22 mouse cellular contexts compared by ENCODE assay signal in genomic region chr4:129296066-129296465, GRCm38 (mm10). TPM values are rescaled to one million over a fixed set of nuclear protein-coding genes. Genes with fewer than 3 reads are reported as not detected.
DNase-seq lines count a peak whose midpoint lies in the region; ATAC-seq and TF ChIP-seq lines count a peak whose summit lies in the region.
"Had no signal": no experiment of that assay in that cellular context is flagged by ENCODE, and none has a peak within 500 bp of the region (broad histone marks: within the 10 kb centered on the region; RNA-seq: fewer than 3 reads in every experiment).

No protein-coding gene starts in this region.

- no peak overlapping the region for H3K4me3 ChIP-seq in heart, embryonic 10.5 days
- no peak overlapping the region for H3K4me3 ChIP-seq in heart, embryonic 14.5 days (ENCODE audit: control insufficient read depth in 1 of 2, insufficient read depth in 1 of 2, low read depth in 1 of 2, low read length in 2 of 2)
- no peak overlapping the region for H3K4me3 ChIP-seq in heart, postnatal 0 days (ENCODE audit: low read depth, low read length)
- H3K4me3 ChIP-seq: embryonic facial prominence, embryonic 15.5 days; erythroblast, embryonic 14.5 days; forebrain, embryonic 10.5 days; hindbrain, embryonic 10.5 days; intestine, embryonic 15.5 days had no signal

- DNase-seq in heart, embryonic 10.5 days (ENCODE audit: low spot score), result no peak
- no peak for DNase-seq in heart, adult 11 months
- no peak for DNase-seq in heart, adult 18-20 months
- peak; percentile 62 for DNase-seq in heart, postnatal 0 days (ENCODE audit: low spot score)
- no peak for DNase-seq in adrenal gland, postnatal 14 days
- DNase-seq: adrenal gland, adult 8-10 months; cerebellum, adult 11 months; cerebellum, adult 8-10 months; cerebellum, postnatal 14 days; embryo, embryonic 11 days; gastrocnemius, postnatal 10 days; kidney, adult 18-20 months had no signal

- H3K27me3 ChIP-seq in heart, embryonic 10.5 days (ENCODE audit: insufficient read depth, poor library complexity, severe bottlenecking), result peaks cover 28% of the 10 kb centered on the region
- no peaks in the 10 kb centered on the region for H3K27me3 ChIP-seq in heart, embryonic 14.5 days (ENCODE audit: control insufficient read depth, insufficient read depth, low read length)
- H3K27me3 ChIP-seq in heart, postnatal 0 days (ENCODE audit: control insufficient read depth, insufficient read depth, low read length), result no peaks in the 10 kb centered on the region
- H3K27me3 ChIP-seq: embryonic facial prominence, embryonic 15.5 days; intestine, embryonic 15.5 days had no signal

- 0 out of 2 replicates have a peak, but pooled peaks have one; percentile 22 for ATAC-seq in heart, embryonic 14.5 days (ENCODE audit: insufficient number of reproducible peaks, insufficient read depth, low FRiP score, low read depth)
- ATAC-seq in heart, postnatal 0 days (ENCODE audit: insufficient read depth, low read depth), result peak; percentile 43
- ATAC-seq: forebrain, embryonic 14.5 days had no signal

- no peak overlapping the region for H3K9ac ChIP-seq in heart, embryonic 14.5 days (ENCODE audit: low read length)
- no peak overlapping the region for H3K9ac ChIP-seq in heart, postnatal 0 days (replicated peaks; ENCODE audit: low read depth, low read length)
- H3K9ac ChIP-seq: embryonic facial prominence, embryonic 15.5 days; hindbrain, embryonic 14.5 days; intestine, embryonic 15.5 days had no signal

- TF ChIP-seq EP300 in heart, postnatal 0 days (IDR thresholded peaks at IDR 0.05; ENCODE audit: low read depth), result no peak

- WGBS in heart, embryonic 10.5 days, result 47% methylated on average over 7 of the region's 7 CpGs
- 33% methylated on average over 7 of the region's 7 CpGs for WGBS in heart, embryonic 14.5 days
- 33% methylated on average over 7 of the region's 7 CpGs for whole genome bisulfite sequencing in heart, postnatal 0 days

- H3K27ac ChIP-seq in heart, embryonic 10.5 days, result peak overlapping the region; percentile 52; the same call in 1 of the 2 replicates
- peak overlapping the region; percentile 9 to 55; a peak in 3 of 4 replicates for H3K27ac ChIP-seq in heart, embryonic 14.5 days (replicated peaks in 1 of 2; ENCODE audit: control insufficient read depth in 1 of 2, insufficient read depth in 1 of 2, low read depth in 2 of 2, low read length in 2 of 2)
- H3K27ac ChIP-seq in heart, postnatal 0 days (ENCODE audit: low read depth), result peak overlapping the region; percentile 55
- H3K27ac ChIP-seq: embryonic facial prominence, embryonic 15.5 days; forebrain, embryonic 10.5 days; hindbrain, embryonic 10.5 days; hindbrain, embryonic 14.5 days; intestine, embryonic 15.5 days had no signal

- no peak overlapping the region for H3K4me2 ChIP-seq in heart, embryonic 14.5 days (ENCODE audit: low read length)
- no peak overlapping the region for H3K4me2 ChIP-seq in heart, postnatal 0 days (ENCODE audit: low read depth, low read length)
- H3K4me2 ChIP-seq: embryonic facial prominence, embryonic 15.5 days; hindbrain, embryonic 14.5 days; intestine, embryonic 15.5 days had no signal

- TF ChIP-seq CTCF in heart, postnatal 0 days (IDR thresholded peaks at IDR 0.05; ENCODE audit: low read depth), result no peak

- H3K9me3 ChIP-seq in heart, embryonic 10.5 days, result no peaks in the 10 kb centered on the region
- no peaks in the 10 kb centered on the region for H3K9me3 ChIP-seq in heart, embryonic 14.5 days (ENCODE audit: control insufficient read depth, low read length)
- 0 out of 2 replicates have a peak, but pooled peaks cover 5% of the 10 kb centered on the region for H3K9me3 ChIP-seq in heart, postnatal 0 days (replicated peaks; ENCODE audit: control insufficient read depth, low read length)
- H3K9me3 ChIP-seq: embryonic facial prominence, embryonic 15.5 days; intestine, embryonic 15.5 days had no signal

- H3K4me1 ChIP-seq in heart, embryonic 10.5 days, result peaks cover 44% of the 10 kb centered on the region
- peaks cover 17 to 28% of the 10 kb centered on the region in 2 experiments for H3K4me1 ChIP-seq in heart, embryonic 14.5 days (ENCODE audit: control insufficient read depth in 2 of 2, insufficient read depth in 2 of 2, low read length in 2 of 2)
- H3K4me1 ChIP-seq in heart, postnatal 0 days (ENCODE audit: control insufficient read depth, insufficient read depth), result peaks cover 4% of the 10 kb centered on the region; the same call in 1 of the 2 replicates
- H3K4me1 ChIP-seq: intestine, embryonic 15.5 days had no signal

- H3K36me3 ChIP-seq in heart, embryonic 10.5 days, result no peaks in the 10 kb centered on the region
- no peaks in the 10 kb centered on the region for H3K36me3 ChIP-seq in heart, embryonic 14.5 days (ENCODE audit: control insufficient read depth, insufficient read depth, low read length)
- H3K36me3 ChIP-seq in heart, postnatal 0 days (replicated peaks; ENCODE audit: control insufficient read depth, insufficient read depth, low read length), result no peaks in the 10 kb centered on the region
- H3K36me3 ChIP-seq: embryonic facial prominence, embryonic 15.5 days; forebrain, embryonic 10.5 days; hindbrain, embryonic 10.5 days; intestine, embryonic 15.5 days had no signal

RNA-seq across cellular contexts. Expression of gene Sync, which starts 8.6 kb away (rescaled TPM):
- polyA plus RNA-seq in heart, embryonic 10.5 days (2016; fragmentation: Nextera tagmentation; extraction: Ambion mirVana), result 0.42 and 1.2 TPM in 2 replicates
- polyA plus RNA-seq in heart, embryonic 14.5 days (2014; fragmentation: Nextera tagmentation; extraction: Ambion mirVana), result 1.6 and 1.8 TPM in 2 replicates
- total RNA-seq in heart, adult 18-20 months (2021), result 10 to 100 TPM; 18.9 to 24.9 TPM
- 1.4 and 1.9 TPM in 2 replicates for total RNA-seq in heart, postnatal 0 days (2014; rRNA removed; ENCODE audit: low replicate concordance)
- 3.4 and 3.8 TPM in 2 replicates for polyA plus RNA-seq in heart, postnatal 0 days (2015; fragmentation: Nextera tagmentation; extraction: Ambion mirVana)
- 1.7 and 2.5 TPM in 2 replicates for total RNA-seq in adrenal gland, postnatal 14 days (2021)
- total RNA-seq: common myeloid progenitor, adult 5-6 weeks; granulocyte monocyte progenitor cell, adult 5-6 weeks had no signal
- polyA plus RNA-seq: erythroblast, embryonic 14.5 days had no signal

RNA-seq across cellular contexts. Expression of gene C77080, which starts 34.9 kb away (rescaled TPM):
- 1.1 and 2.7 TPM in 2 replicates for polyA plus RNA-seq in heart, embryonic 10.5 days (2016; fragmentation: Nextera tagmentation; extraction: Ambion mirVana)
- 1.3 and 1.4 TPM in 2 replicates for polyA plus RNA-seq in heart, embryonic 14.5 days (2014; fragmentation: Nextera tagmentation; extraction: Ambion mirVana)
- 1 to 10 TPM; 2.6 to 3.0 TPM for total RNA-seq in heart, adult 18-20 months (2021)
- 7.8 and 9.0 TPM in 2 replicates for total RNA-seq in heart, postnatal 0 days (2014; rRNA removed; ENCODE audit: low replicate concordance)
- polyA plus RNA-seq in heart, postnatal 0 days (2015; fragmentation: Nextera tagmentation; extraction: Ambion mirVana), result 0.77 and 0.78 TPM in 2 replicates
- 14.5 and 16.5 TPM in 2 replicates for total RNA-seq in adrenal gland, postnatal 14 days (2021)

RNA-seq across cellular contexts. Expression of gene Rbbp4, which starts 39.1 kb away (rescaled TPM):
- 329 and 377 TPM in 2 replicates for polyA plus RNA-seq in heart, embryonic 10.5 days (2016; fragmentation: Nextera tagmentation; extraction: Ambion mirVana)
- polyA plus RNA-seq in heart, embryonic 14.5 days (2014; fragmentation: Nextera tagmentation; extraction: Ambion mirVana), result 256 and 263 TPM in 2 replicates
- total RNA-seq in heart, adult 18-20 months (2021), result 10 to 100 TPM; 74.1 to 78.0 TPM
- total RNA-seq in heart, postnatal 0 days (2014; rRNA removed; ENCODE audit: low replicate concordance), result 97.3 and 101 TPM in 2 replicates
- polyA plus RNA-seq in heart, postnatal 0 days (2015; fragmentation: Nextera tagmentation; extraction: Ambion mirVana), result 221 and 222 TPM in 2 replicates
- total RNA-seq in adrenal gland, postnatal 14 days (2021), result 122 and 139 TPM in 2 replicates

RNA-seq across cellular contexts. Expression of gene Zbtb8os, which starts 39.4 kb away (rescaled TPM):
- 50.0 and 58.8 TPM in 2 replicates for polyA plus RNA-seq in heart, embryonic 10.5 days (2016; fragmentation: Nextera tagmentation; extraction: Ambion mirVana)
- polyA plus RNA-seq in heart, embryonic 14.5 days (2014; fragmentation: Nextera tagmentation; extraction: Ambion mirVana), result 45.5 and 48.1 TPM in 2 replicates
- total RNA-seq in heart, adult 18-20 months (2021), result 10 to 100 TPM; 22.4 to 30.2 TPM
- total RNA-seq in heart, postnatal 0 days (2014; rRNA removed; ENCODE audit: low replicate concordance), result 13.5 and 20.8 TPM in 2 replicates
- polyA plus RNA-seq in heart, postnatal 0 days (2015; fragmentation: Nextera tagmentation; extraction: Ambion mirVana), result 32.2 and 33.7 TPM in 2 replicates
- total RNA-seq in adrenal gland, postnatal 14 days (2021), result 42.2 and 46.4 TPM in 2 replicates
